Mouse (Mus musculus) megakaryocyte, embryonic 14.5 days (primary cell): ENCODE data around the gene Stpg1.

Experiments
- FLI1 ChIP-seq: IDR thresholded peaks from 2 replicates; pipeline ENCODE4 v1.6.1; 2012; ENCODE audit warnings: low read length, inconsistent platforms, mixed read lengths
- GATA1 ChIP-seq: IDR thresholded peaks from 3 replicates; pipeline ENCODE4 v1.6.1; 2012; ENCODE audit warnings: mixed read lengths, low read length, inconsistent platforms, borderline replicate concordance

GRCm38 (mm10) chr4:135463406-135463805, 31.2 kb upstream of the Stpg1 start:
- no peak for TF ChIP-seq FLI1
- no peak for TF ChIP-seq GATA1
